8 mouse cellular contexts compared by ENCODE assay signal in genomic region chr5:137076191-137076930, GRCm38 (mm10). TPM values are rescaled to one million over a fixed set of nuclear protein-coding genes. Genes with fewer than 3 reads are reported as not detected.
DNase-seq lines count a peak whose midpoint lies in the region; ATAC-seq lines count a peak whose summit lies in the region.

No protein-coding gene starts in this region.

- H3K27me3 ChIP-seq in embryonic facial prominence, embryonic 15.5 days = no peaks in the 10 kb centered on the region
- no peaks in the 10 kb centered on the region for H3K27me3 ChIP-seq in intestine, embryonic 16.5 days (replicated peaks; ENCODE audit: control insufficient read depth, insufficient read depth, low read length)
- no peaks in the 10 kb centered on the region for H3K27me3 ChIP-seq in forebrain, embryonic 14.5 days (replicated peaks; ENCODE audit: control insufficient read depth, insufficient read depth, low read length)

- no peak overlapping the region for H3K4me2 ChIP-seq in embryonic facial prominence, embryonic 15.5 days (replicated peaks)
- H3K4me2 ChIP-seq in intestine, embryonic 16.5 days (ENCODE audit: low read depth, low read length) = no peak overlapping the region
- no peak overlapping the region for H3K4me2 ChIP-seq in forebrain, embryonic 14.5 days (ENCODE audit: low read length)

- WGBS in embryonic facial prominence, embryonic 15.5 days = 36% methylated on average over 12 of the region's 12 CpGs
- WGBS in intestine, embryonic 16.5 days = 35% methylated on average over 12 of the region's 12 CpGs
- 55% methylated on average over 12 of the region's 12 CpGs for WGBS in forebrain, embryonic 14.5 days

- peaks cover 33% of the 10 kb centered on the region for H3K4me1 ChIP-seq in embryonic facial prominence, embryonic 15.5 days
- peaks cover 51% of the 10 kb centered on the region for H3K4me1 ChIP-seq in intestine, embryonic 16.5 days (ENCODE audit: control insufficient read depth, insufficient read depth, low read length)
- no peaks in the 10 kb centered on the region for H3K4me1 ChIP-seq in forebrain, embryonic 14.5 days (ENCODE audit: control insufficient read depth, insufficient read depth, low read length)

- no peak overlapping the region for H3K9ac ChIP-seq in embryonic facial prominence, embryonic 15.5 days
- no peak overlapping the region for H3K9ac ChIP-seq in intestine, embryonic 16.5 days (ENCODE audit: low read depth, low read length)
- H3K9ac ChIP-seq in forebrain, embryonic 14.5 days (ENCODE audit: low read length) = no peak overlapping the region

- no peaks in the 10 kb centered on the region for H3K36me3 ChIP-seq in embryonic facial prominence, embryonic 15.5 days
- H3K36me3 ChIP-seq in intestine, embryonic 16.5 days (ENCODE audit: control insufficient read depth, insufficient read depth, low read length) = no peaks in the 10 kb centered on the region
- H3K36me3 ChIP-seq in forebrain, embryonic 14.5 days (ENCODE audit: control insufficient read depth, insufficient read depth, low read length) = no peaks in the 10 kb centered on the region

- H3K9me3 ChIP-seq in embryonic facial prominence, embryonic 15.5 days (replicated peaks) = no peaks in the 10 kb centered on the region
- H3K9me3 ChIP-seq in intestine, embryonic 16.5 days (ENCODE audit: control insufficient read depth, low read length) = no peaks in the 10 kb centered on the region
- H3K9me3 ChIP-seq in forebrain, embryonic 14.5 days (replicated peaks; ENCODE audit: control insufficient read depth, low read length) = no peaks in the 10 kb centered on the region

- H3K27ac ChIP-seq in embryonic facial prominence, embryonic 15.5 days (replicated peaks) = peak overlapping the region; percentile 51
- H3K27ac ChIP-seq in intestine, embryonic 16.5 days (ENCODE audit: low read length) = peak overlapping the region; percentile 73
- no peak overlapping the region for H3K27ac ChIP-seq in forebrain, embryonic 14.5 days (ENCODE audit: low read depth, low read length)

- no peak overlapping the region for H3K4me3 ChIP-seq in embryonic facial prominence, embryonic 15.5 days (replicated peaks)
- H3K4me3 ChIP-seq in intestine, embryonic 16.5 days (ENCODE audit: low read length) = no peak overlapping the region
- H3K4me3 ChIP-seq in forebrain, embryonic 14.5 days (ENCODE audit: low read depth, low read length) = no peak overlapping the region

- peak; percentile 21 for DNase-seq in urinary bladder, postnatal 25 days (ENCODE audit: low spot score)
- DNase-seq in urinary bladder, adult 2 months (ENCODE audit: low spot score) = no peak
- peak; percentile 57 to 79 for DNase-seq in lung, postnatal 4 days
- no peak for DNase-seq in forebrain, embryonic 14.5 days (ENCODE audit: low spot score)
- DNase-seq in layer of hippocampus, postnatal 10 days (ENCODE audit: low spot score in 2 of 2) = no peak
- no peak for DNase-seq in natural killer cell, adult 2 months (ENCODE audit: low spot score in 2 of 2)

- no peak for ATAC-seq in embryonic facial prominence, embryonic 15.5 days (ENCODE audit: insufficient number of reproducible peaks, low FRiP score, low TSS enrichment, low read depth)
- ATAC-seq in intestine, embryonic 16.5 days = peak; percentile 20; the same call in 1 of the 2 replicates
- no peak for ATAC-seq in forebrain, embryonic 14.5 days

RNA-seq across cellular contexts. Expression of gene Serpine1, which starts 4.3 kb away (rescaled TPM):
- 6.2 and 8.3 TPM in 2 replicates for polyA plus RNA-seq in urinary bladder, adult 2 months (2012; rRNA removed)
- polyA plus RNA-seq in embryonic facial prominence, embryonic 15.5 days (2015; fragmentation: Nextera tagmentation; extraction: Ambion mirVana) = 0.38 and 0.51 TPM in 2 replicates
- 0.24 and 0.29 TPM in 2 replicates for polyA plus RNA-seq in intestine, embryonic 16.5 days (2015; fragmentation: Nextera tagmentation; extraction: Ambion mirVana)
- polyA plus RNA-seq in forebrain, embryonic 14.5 days (2014; fragmentation: Nextera tagmentation; extraction: Ambion mirVana) = 0.14 and 0.28 TPM in 2 replicates
- total RNA-seq in layer of hippocampus, postnatal 10 days (2021) = under 1 TPM; 0.80 to 0.96 TPM

RNA-seq across cellular contexts. Expression of gene Ap1s1, which starts 30.4 kb away (rescaled TPM):
- polyA plus RNA-seq in urinary bladder, adult 2 months (2012; rRNA removed) = 96.2 and 118 TPM in 2 replicates
- 165 and 166 TPM in 2 replicates for polyA plus RNA-seq in embryonic facial prominence, embryonic 15.5 days (2015; fragmentation: Nextera tagmentation; extraction: Ambion mirVana)
- 284 and 285 TPM in 2 replicates for polyA plus RNA-seq in intestine, embryonic 16.5 days (2015; fragmentation: Nextera tagmentation; extraction: Ambion mirVana)
- polyA plus RNA-seq in forebrain, embryonic 14.5 days (2014; fragmentation: Nextera tagmentation; extraction: Ambion mirVana) = 242 and 250 TPM in 2 replicates
- total RNA-seq in layer of hippocampus, postnatal 10 days (2021) = 100 to 1,000 TPM; 187 to 196 TPM

RNA-seq across cellular contexts. Expression of gene Trim56, which starts 39.6 kb away (rescaled TPM):
- 5.7 and 11.9 TPM in 2 replicates for polyA plus RNA-seq in urinary bladder, adult 2 months (2012; rRNA removed)
- 7.8 and 8.5 TPM in 2 replicates for polyA plus RNA-seq in embryonic facial prominence, embryonic 15.5 days (2015; fragmentation: Nextera tagmentation; extraction: Ambion mirVana)
- polyA plus RNA-seq in intestine, embryonic 16.5 days (2015; fragmentation: Nextera tagmentation; extraction: Ambion mirVana) = 5.5 and 6.5 TPM in 2 replicates
- 3.2 and 4.8 TPM in 2 replicates for polyA plus RNA-seq in forebrain, embryonic 14.5 days (2014; fragmentation: Nextera tagmentation; extraction: Ambion mirVana)
- total RNA-seq in layer of hippocampus, postnatal 10 days (2021) = 1 to 10 TPM; 4.8 to 5.2 TPM

RNA-seq across cellular contexts. Expression of gene Vgf, which starts 50.2 kb away (rescaled TPM):
- polyA plus RNA-seq in urinary bladder, adult 2 months (2012; rRNA removed) = 0.08 and 0.15 TPM in 2 replicates
- 0.08 and 0.11 TPM in 2 replicates for polyA plus RNA-seq in embryonic facial prominence, embryonic 15.5 days (2015; fragmentation: Nextera tagmentation; extraction: Ambion mirVana)
- 0.50 and 0.64 TPM in 2 replicates for polyA plus RNA-seq in intestine, embryonic 16.5 days (2015; fragmentation: Nextera tagmentation; extraction: Ambion mirVana)
- polyA plus RNA-seq in forebrain, embryonic 14.5 days (2014; fragmentation: Nextera tagmentation; extraction: Ambion mirVana) = 2.7 and 3.8 TPM in 2 replicates
- 100 to 1,000 TPM; 253 to 268 TPM for total RNA-seq in layer of hippocampus, postnatal 10 days (2021)

Comparison
In these comparisons a context has a peak if more than half of its experiments do, and no peak if none do; other contexts are left out.
1. DNase-seq: peak in urinary bladder, postnatal 25 days (single experiment) and lung, postnatal 4 days (2 of 2); none in urinary bladder, adult 2 months (single experiment), forebrain, embryonic 14.5 days (single experiment), layer of hippocampus, postnatal 10 days (0 of 2) and natural killer cell, adult 2 months (0 of 2).